Mouse (Mus musculus): Measurements from ENCODE around the gene Cpsf4l.

DNA sequence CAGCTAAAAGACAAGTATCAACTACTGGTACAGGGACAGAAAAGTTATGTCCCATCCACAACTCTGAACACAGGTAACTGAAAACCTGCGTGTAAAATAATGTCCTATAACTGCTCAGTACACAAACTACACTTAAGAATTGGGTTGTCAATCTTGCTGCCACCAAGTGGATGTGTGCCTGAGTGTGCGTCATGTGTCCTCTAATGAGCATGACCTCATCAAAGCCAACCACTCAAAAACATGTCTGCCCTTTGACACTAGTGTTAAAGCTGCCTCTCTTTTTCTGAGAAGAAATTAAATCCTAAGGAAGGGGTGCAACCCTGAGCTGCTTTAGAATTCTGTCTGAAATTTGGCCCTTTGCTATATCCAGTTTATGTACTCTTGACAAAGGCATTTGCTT is 45.5 kb downstream of the Cpsf4l start:
- TF ChIP-seq CTCF (IDR thresholded peaks at IDR 0.05; ENCODE audit: low read depth, low read length) (no peak), POLR2A (IDR thresholded peaks at IDR 0.05; ENCODE audit: extremely low read depth, insufficient read depth, low read length) (no peak)
